Mouse (Mus musculus) spleen, adult 12 weeks (tissue): ENCODE results near the gene Id1.

Experiments
- DNase-seq: peaks from one replicate; pipeline ENCODE4 v3.0.0; 2022; ENCODE audit warnings: low spot score

The Id1 gene

DNA sequence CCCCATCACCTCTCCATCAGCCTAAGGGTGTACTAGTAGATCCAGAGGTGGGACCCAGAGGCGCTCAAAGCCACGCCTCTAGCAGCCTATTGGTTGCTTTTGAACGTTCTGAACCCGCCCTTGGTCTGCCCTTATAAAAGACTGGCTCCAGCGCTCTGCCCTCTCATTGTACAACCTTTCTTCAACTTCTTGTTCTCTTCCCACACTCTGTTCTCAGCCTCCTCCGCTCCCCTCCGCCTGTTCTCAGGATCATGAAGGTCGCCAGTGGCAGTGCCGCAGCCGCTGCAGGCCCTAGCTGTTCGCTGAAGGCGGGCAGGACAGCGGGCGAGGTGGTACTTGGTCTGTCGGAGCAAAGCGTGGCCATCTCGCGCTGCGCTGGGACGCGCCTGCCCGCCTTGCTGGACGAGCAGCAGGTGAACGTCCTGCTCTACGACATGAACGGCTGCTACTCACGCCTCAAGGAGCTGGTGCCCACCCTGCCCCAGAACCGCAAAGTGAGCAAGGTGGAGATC lies at the start of gene Id1:
Gene Id1 (plus strand): TSS at position 162 of the 512 bp plus-strand sequence.
- peak; percentile 21 for DNase-seq

DNA sequence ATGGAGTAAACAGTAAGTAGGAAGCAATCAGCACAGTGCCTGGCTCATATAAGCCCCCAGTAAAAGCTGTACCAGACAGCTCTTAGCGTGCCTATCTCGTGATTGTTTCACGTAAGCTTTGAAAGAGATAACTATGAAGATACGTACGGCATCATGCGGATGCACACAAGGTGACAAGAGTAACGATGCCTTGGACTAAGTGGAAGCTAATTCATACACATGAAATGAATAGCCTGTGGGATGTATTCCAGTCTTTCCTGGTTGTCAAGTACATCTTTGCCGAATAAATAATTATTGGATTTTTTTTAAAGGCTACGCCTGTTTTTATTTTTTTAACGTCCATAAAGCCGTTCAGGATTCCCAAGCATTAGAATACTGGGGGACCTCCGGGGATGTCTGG lies 49.7 kb upstream of the Id1 start:
- no peak for DNase-seq

DNA sequence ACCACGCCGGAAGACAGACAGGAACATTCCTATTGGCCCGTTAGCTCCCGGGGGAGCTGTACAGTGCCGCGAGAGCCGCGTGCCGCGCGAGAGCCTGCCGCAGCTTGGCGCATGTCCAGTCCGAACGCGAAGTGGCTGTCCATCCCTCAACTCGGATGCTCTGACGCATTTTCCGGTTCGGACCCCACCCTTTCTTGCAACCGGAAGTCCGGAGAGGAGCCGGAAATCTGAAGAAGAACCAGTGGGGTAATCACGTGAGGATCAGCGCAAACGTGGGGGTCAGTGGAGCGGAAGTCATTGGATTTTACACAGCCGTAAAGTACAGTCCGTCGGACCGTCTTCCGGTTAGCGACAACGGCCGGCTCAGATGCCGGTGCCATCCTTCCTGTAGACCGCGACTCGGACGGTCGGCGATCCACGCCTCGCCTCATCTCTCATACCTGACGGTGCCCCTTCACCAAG lies 49.2 kb upstream of the Id1 start, which contains the start of gene Mcts2:
Gene Mcts2 (plus strand): TSS at position 230 of the 462 bp plus-strand sequence.
- DNase-seq: no peak

DNA sequence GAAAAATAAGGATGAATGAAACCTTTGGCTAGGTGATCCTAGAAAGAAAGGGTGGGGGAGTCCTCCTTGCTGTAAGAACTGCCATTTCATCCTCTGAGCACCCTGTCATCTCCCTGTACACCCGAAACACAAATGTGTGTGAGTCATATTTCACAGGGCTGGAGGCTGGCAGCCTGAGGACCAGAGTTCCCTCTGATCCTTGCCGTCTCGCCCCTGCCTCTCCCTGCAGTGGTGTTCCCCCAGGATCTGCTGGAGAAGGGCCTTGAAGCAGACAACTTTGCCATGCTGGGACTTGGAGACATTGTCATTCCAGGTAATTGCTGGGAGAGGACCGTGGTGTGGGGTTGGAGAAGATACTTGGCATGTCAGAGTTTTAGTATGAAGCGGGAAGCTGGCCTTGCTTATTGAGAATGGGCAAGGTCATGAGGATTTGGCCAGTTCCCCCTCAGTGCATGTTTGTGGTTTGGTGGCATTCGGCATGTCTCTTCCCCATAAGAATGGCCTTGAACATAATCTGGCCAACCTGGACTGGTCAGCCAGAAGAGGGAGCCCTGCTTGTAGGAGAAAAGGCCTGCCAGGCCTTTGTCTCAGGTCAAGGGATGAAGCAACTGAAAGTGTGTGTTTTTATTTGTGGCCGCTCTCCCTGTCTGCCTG lies 44.4 kb upstream of the Id1 start:
- DNase-seq: no peak

DNA sequence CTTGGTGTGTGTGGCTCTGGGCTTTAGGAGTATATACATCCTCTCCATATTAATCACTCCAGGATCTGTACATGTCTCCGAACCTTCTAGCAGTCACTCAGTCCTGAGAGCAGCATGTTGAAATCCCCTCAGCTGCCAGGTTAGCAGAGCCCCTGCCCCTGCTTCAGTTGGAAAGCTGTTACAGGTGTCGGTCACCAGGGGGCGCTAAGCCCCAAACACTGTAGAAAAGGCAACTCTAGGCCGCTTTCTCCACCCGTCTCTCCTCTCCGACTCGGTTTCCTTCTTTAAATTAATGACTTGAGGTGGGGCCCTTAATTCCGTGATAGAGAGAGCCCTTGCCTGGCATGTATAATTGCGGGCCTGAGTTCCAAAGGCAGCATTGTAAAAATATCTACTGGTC lies 42.8 kb upstream of the Id1 start:
- DNase-seq: peak; percentile 60

DNA sequence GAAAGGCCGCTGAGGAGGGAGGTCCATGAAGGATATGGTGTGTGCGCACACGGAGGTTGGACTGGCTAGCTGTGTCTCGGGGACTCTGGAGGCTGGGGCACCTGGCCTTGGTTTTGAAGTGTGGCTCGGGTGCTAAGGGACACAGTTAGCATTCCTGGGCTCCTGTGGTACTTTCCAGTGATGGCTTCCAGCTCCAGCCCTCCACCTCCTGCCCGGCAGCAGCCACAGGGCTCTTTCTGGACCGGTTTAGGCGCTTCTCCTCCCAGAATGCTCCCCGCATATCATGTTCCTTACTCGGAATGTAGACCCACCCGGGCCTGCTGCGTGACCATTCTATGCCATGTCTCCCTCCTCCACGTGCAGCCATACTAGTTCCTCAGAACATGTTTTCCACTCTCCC lies 42.3 kb upstream of the Id1 start:
- no peak for DNase-seq

DNA sequence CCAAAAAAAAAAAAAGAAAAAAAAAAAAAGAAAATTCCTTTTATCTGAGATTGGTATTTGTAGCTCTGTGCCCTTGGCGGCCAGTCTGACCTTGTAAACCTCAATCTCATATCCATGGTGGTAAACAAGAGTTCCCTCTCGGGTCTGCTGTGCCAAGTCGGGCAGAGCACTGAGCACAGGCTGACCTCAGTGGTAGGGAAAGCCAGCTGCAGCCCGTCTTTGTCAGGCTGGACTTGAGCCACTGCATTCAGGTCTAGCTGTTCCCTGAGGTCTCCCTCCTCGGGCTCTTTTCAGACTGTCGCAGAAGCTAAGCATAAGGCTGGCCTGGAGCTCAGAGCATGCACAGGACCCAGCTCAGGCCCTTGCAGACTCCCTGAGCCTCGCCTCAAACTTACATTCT lies 41.3 kb upstream of the Id1 start:
- no peak for DNase-seq

DNA sequence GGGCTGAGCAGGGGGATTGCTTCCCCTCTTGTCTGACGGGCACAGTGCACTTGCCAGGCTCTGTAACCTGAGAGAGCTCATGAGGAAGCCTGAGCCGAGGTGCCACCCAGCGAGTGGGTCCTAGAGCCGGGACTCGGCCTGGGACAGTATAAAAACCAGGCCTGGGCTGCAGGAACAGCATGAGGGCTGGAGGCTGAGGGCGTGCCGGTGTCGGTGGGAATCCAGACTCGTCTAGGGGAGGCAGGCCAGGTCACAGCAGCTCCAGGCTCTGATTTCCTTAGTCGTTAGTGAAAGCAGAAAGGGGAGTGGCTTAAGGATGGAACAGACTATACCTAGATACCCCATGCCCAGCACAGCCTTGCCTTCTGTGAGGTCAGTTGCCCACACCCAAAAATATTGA lies 40.0 kb upstream of the Id1 start:
- DNase-seq: no peak

DNA sequence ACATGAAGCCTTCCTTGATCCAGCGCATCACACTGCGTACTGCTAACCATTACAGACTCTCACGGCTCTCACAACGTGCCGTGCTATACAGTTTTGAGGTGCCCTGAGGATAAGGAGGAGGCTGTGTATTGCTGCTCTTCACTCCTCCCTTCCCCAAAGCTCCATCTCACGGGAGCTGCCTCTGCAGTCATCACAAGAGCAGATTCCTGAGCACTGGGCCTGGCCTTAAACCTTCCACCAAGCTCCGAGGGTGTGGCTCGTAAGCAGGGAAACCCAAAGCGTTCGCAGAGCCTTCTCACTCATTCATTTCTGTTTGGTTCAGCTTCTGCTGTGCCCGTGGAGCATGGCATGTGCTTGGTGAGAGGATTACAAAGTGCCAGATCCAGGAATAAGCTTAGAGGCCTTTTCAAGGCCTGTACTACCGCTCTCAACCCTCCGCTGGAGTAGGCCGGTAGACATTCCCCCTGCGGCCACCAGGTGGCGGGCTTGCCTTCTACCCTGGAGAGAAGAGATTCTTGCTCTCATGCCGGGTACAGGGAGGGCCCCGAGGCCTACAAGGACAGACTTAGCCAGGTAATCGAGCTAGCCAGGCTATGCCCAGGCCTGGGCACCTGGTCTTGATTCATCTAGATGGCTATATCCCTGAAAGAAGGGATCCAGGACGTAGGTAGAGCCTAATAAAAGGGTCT lies 39.4 kb upstream of the Id1 start:
- peak; percentile 73 for DNase-seq

DNA sequence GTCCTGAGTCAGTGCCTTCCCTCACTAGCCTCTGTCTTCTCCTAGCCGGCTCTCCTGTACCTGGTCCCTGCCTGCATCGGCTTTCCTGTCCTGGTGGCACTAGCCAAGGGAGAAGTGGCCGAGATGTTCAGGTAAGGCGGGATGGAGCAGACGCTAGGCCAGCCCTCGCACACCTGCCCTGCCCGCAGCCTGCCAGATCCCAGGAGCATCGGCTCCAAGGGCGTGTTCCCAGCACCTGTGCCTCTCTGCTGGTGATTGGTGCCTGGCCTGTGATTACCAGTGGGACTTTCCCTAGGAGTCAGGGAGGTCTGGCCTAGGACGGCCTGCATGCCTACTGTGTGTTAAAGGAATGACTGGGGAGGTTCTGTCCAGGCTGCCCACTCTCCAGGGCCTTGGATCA lies 35.9 kb upstream of the Id1 start:
- no peak for DNase-seq

DNA sequence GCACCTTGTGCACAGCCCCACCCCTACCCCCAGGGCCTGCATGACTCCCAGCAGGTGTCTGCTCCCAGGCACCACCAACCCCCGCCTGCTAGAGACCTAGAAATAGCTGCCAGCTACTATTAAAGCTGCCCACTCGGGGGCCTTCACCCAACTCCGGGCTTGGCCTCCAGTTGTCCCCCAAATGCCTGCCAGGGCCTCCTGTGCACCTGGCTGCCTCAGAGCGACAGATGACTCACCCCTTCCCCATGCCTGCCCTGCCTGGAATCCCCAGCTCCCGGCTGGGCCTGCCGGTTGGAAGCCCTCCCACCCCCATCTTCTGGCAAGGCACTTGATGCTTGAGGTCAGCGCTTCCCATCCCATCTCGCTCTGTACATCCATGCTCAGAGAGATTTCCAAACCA lies 35.3 kb upstream of the Id1 start:
- DNase-seq: no peak

DNA sequence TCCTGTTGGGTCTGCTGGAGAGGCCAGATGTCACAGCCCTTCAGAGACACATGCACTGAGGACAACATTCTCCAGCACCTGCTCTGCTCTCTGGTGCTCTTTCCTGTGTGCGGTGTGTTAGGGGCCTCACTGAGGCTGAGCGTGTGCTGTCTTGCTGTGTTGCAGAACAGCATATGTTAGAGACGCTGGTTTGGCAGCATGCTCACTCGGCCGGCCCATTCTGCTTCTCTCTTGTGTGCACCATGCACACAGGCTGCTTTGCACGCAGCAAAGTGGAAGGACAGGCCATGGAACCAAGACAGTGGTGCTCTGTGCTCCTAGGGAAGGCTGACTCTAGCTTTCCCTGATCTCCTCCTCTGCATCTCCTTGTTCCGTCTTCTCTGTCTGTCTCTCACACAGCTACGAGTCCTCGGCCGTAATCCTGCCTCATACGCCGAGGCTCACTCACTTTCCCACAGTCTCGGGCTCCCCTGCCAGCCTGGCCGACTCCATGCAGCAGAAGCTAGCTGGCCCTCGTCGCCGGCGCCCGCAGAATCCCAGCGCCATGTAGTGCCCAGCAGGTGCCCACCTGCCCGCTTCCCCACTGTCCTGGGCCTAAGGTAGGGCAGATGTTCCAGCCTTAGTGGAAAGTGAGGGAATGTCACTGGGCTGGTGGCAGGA lies 32.3 kb upstream of the Id1 start:
- no peak for DNase-seq

DNA sequence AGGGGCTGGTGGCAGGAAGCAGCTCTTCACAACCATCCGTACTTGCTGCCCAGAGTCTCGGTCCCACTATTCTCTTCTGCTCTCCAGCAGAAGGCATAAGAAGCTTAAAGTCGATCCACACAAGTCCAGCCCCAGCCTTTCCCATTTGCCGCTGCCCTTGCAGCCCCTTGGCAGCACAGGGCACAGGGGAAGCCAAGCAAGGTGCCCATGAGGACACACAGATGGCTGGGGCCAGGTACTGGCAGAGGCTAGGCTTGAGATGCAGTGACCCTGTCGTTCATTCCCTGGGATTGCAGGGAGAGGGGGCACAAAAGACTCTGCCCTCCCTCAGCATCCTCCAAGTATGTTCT lies 31.8 kb upstream of the Id1 start:
- DNase-seq: no peak

DNA sequence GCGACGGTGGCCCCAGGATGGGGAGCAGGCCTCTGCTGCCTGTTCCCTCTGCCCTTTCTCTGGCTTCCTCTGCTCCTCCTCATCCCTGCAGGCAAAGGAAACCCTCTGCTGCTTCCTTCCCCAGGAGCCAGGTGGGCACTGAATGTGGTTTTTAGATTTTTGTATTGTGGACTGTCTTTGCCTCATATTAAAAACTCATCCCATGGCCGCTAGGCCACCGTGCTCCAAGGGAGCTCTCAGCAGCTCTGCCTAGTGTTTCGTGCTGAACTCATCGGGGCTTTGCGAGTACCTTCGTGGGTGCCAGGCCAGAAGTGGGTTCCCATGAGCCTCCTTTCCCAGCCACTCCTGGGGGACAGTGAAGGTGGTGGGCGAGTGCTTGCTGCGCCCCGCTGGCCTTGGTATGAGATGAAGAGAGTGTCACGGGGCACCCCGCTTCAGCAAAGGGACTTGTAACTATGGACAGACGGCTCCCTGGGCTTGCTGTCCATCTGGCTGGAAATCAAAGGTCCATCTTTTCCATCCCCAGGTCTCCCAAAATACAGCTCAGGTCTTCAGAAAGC lies 31.2 kb upstream of the Id1 start:
- no peak for DNase-seq

DNA sequence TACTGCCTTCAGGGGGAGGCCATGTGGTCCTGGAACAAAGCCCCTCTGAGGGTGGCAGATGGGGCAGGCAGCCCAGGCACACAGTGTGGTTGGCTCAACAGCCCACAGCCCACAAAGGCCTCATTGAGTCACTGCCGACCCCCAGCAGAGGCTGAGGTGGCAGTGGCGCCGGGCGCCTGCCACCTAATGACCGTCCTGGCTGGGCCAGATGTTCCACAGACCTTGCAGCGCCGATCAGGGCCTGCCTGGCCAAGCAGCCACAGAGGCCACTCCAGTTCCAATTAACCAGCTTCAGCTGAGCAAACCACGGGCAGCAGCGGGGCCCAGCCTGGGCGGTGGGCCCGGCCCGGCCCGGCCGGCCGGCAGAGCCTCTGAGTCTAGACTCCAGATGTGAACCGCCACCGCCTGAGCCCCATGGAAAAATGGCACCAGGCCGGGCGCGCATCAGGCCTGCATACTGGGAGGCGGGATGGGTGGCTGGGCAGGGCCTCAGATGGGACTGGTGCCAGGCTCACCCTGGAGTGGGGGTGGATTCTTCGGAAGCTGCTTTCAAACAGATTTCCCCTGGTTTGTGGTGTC lies 30.0 kb upstream of the Id1 start:
- no peak for DNase-seq

DNA sequence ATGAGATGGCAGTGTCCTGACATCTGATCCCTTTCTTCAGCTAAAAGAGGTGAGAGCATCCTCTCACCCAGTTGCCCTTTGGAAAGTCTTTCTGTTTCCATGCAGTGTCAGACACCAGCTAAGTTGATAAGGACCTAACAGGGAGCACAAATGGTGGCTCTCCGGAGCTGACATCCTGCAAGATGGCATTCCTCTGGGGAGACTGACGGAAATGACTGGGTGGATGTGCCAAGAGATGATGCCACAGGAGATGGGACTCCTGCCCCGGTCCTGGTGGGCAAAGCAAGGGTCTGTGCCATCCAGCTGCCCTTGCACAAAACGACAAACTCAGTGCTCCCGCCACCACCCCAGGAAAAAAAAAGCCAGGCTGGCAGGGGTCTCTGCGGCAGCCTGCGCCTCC lies 28.9 kb upstream of the Id1 start:
- DNase-seq: no peak

DNA sequence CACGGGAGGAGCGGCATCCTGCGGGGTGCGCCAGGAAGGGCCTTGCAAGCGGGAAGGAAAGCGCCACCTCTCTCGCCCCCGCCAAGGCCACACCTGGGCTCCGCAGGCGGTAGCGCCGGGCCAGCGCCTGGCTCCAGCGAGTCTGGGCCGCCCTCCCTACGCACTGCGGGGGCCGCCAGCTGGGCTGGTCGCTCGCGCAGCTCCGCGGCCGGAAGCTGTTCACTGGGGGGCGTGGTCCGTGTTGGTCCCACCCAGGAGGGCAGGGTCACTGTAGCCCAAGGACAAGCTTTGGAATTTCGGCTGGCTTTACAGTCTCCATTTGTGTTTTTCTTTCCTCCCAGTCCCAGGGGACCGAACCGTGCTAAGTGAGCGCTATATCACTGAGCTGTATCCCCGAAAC lies 28.4 kb upstream of the Id1 start:
- no peak for DNase-seq

DNA sequence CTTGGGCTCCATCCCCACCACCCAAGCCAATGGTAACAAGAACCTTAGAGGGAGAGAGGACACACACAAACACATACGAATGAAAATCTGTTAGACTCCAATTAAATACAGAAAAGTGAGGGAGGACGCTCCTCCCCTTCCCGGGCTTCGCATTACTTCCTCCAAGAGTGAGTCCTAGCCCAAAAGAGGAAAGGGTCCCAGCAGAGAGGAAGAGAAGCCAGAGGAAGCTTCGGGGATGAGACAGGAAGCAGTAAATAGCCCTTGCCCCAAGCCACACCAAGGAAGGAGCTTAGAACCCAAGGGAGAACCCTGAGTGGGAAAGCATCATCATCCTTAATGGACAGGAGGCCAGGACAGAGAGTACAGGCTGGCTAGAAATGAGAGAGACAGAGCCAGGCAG lies 27.0 kb upstream of the Id1 start:
- DNase-seq: no peak

DNA sequence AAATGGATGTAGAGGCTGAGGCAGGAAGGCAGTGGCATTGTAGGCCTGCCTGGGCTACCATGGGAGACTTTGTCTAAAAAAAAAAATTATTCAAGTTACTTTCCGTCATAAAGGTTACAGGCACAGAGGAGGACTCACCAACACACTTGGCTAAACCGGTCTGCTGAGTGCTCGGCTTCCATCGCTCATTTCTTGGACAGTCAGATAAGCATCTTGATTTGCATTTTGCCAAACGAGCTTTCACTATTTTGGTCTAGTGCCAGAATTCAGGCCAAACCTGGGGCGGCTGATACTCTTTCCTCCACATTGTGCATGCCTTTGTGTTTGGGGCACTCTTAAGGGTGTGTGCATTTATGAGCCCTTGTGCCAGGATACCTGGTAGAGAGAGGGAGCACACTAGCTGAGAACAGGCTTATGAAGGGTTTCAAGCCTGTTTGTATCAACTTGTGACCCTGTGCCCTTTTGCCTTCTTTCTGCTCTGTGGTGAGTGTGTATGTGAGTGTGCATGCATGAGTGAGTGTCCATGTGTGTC lies 19.7 kb upstream of the Id1 start:
- no peak for DNase-seq

DNA sequence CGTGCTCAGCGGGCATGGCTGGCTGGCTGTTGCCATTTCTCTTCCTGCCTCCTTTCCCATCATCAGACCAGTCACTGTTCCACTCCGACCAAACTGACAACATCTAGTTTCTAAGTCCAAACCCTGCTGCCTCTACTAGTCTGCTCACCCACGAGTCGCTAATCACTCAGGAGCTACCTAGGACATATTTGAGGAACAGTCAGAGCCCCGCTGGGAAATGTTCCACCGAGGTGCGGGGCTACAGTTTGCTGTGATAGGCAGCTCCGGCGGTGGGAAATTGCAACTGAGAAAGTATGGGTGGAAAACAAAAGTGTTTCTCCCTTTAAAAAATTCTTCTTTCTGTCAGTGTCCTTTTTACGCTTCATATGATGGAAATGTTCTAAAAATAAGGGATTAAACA lies 18.4 kb upstream of the Id1 start:
- DNase-seq: no peak

DNA sequence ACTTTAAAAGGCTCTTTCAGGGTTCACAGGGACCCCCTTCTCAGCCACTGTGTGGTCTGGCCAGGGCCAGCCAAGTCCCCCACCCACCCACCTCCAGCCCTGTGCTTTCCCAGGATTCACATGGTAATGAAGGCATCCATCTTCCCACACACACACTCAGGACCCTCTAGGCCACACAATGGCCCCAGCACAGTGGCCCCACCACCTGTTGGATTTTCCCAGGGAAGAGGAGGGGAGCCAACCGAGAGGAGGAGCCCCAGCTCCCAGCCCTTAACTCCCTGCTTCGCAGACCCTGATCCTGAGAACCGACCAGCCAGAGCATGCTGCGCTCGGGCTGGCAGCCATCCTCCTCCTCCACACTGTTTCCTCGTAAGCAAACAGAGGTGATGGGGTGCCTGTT lies 18.0 kb upstream of the Id1 start:
- DNase-seq: no peak

DNA sequence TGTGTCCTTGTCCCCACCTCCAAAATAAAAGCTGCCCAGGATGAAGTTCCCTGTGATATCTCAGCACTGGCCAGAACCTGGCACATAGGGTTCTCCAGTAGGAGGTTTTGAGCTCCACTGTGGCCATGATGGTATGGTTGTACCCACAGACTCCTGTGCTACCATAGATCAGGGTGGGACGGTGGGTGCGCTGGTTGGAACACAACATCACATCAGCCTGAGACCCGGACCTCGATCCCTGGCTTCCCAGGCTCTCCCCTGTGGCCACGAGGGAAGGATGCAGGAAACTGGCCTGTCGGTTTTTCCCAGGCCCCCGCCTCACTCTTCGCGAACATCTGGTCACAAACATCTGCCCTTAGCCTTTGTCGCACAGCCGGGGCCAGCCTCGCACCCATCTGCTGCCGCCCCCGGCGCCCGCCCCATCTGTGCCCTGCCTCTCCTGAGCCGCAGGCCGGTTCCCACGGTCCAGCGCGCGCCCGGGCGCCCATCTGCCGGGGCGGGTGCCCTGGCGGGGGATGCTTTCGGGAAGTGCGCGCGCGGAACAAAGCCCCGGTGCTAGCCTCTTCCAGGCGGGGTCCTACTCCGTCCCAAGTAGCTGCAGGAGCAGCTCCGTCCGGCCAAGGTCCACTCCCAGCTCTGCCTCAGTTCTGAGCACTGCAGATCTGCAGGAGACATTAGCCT lies 12.3 kb upstream of the Id1 start:
- DNase-seq: no peak
